In the genomic region with DNA sequence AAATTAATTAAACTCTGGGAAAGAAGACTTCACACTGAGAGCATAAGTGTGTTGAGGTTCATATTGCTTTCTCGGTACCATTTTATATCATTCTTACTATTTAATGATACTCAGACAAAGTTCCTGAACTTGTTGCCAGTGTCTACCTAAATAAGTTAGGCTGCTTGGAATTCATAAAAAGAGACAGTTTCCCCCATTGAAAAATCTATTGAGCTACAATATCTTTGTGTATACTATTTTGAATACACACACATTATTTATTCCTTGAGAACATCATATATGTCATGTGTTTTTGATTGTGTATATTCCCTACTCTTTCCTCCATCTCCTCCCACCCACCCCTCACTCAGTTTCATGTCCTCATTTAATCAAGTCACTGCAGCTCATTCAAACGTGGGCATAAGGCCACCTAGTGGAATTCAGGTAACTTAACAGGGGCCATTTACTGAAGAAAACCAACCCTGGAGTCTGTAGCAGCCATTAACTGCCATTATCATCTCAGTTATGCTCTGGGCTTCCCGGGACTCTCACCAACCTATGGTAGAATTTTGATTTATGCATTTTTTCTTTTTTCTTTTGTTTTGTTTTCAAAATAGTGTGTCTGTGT, we compare ENCODE assay signal across 8 mouse cellular contexts. TPM values are rescaled to one million over a fixed set of nuclear protein-coding genes. Genes with fewer than 3 reads are reported as not detected.
DNase-seq lines count a peak whose midpoint lies in the region; ATAC-seq and TF ChIP-seq lines count a peak whose summit lies in the region.

No protein-coding gene starts in this region.

- H3K36me3 ChIP-seq in G1E (replicated peaks), result no peaks in the 10 kb centered on the region
- no peaks in the 10 kb centered on the region for H3K36me3 ChIP-seq in heart, embryonic 16.5 days (ENCODE audit: control insufficient read depth, insufficient read depth)

- H3K4me1 ChIP-seq in G1E (ENCODE audit: insufficient read depth, low read depth, low read length), result peaks cover 14% of the 10 kb centered on the region
- H3K4me1 ChIP-seq in heart, embryonic 16.5 days (ENCODE audit: control insufficient read depth, insufficient read depth, low read length), result no peaks in the 10 kb centered on the region; the same call in 1 of the 2 replicates

- TF ChIP-seq CTCF in G1E (IDR thresholded peaks at IDR 0.05; ENCODE audit: low read depth, low read length), result no peak

- WGBS in heart, embryonic 16.5 days, result 42% methylated on average over 3 of the region's 3 CpGs

- peaks cover 4% of the 10 kb centered on the region; the same call in 1 of the 2 replicates for H3K27me3 ChIP-seq in G1E (ENCODE audit: insufficient read depth, low read length)
- H3K27me3 ChIP-seq in heart, embryonic 16.5 days (ENCODE audit: control insufficient read depth, insufficient read depth, low read length), result no peaks in the 10 kb centered on the region

- peak; percentile 86 for DNase-seq in heart, adult 11 months
- no peak for DNase-seq in heart, adult 9 months (ENCODE audit: low spot score in 2 of 2)
- peak; percentile 27 for DNase-seq in G1E (ENCODE audit: low spot score)
- DNase-seq in urinary bladder, postnatal 14 days (ENCODE audit: low spot score), result no peak
- DNase-seq in ovary, postnatal 36 days (ENCODE audit: low spot score), result no peak
- DNase-seq in gastrocnemius, adult 18-20 months (ENCODE audit: low spot score), result no peak

- H3K9me3 ChIP-seq in G1E (replicated peaks), result no peaks in the 10 kb centered on the region
- H3K9me3 ChIP-seq in heart, embryonic 16.5 days (replicated peaks; ENCODE audit: control insufficient read depth, low read length), result no peaks in the 10 kb centered on the region

- peak overlapping the region; percentile 57 for H3K4me2 ChIP-seq in heart, embryonic 16.5 days (ENCODE audit: low read depth, low read length)

- peak; percentile 51 for ATAC-seq in G1E (ENCODE audit: extremely low read depth, insufficient number of reproducible peaks, low FRiP score, poor library complexity, severe bottlenecking)
- ATAC-seq in heart, embryonic 16.5 days (replicated peaks; ENCODE audit: extremely low read depth, insufficient read depth, low FRiP score), result no peak
- ATAC-seq in megakaryocyte progenitor cell, adult 5-6 weeks (replicated peaks; ENCODE audit: poor library complexity), result peak; percentile 87

- H3K4me3 ChIP-seq in G1E (ENCODE audit: low read depth, low read length), result peak overlapping the region; percentile 42; the same call in 1 of the 2 replicates
- peak overlapping the region; percentile 45 for H3K4me3 ChIP-seq in heart, embryonic 16.5 days (ENCODE audit: low read length)

- peak overlapping the region; percentile 49; the same call in 1 of the 2 replicates for H3K27ac ChIP-seq in heart, embryonic 16.5 days (ENCODE audit: low read length)

- peak overlapping the region; percentile 57 for H3K9ac ChIP-seq in heart, embryonic 16.5 days (ENCODE audit: low read length)

RNA-seq across cellular contexts. Expression of a gene that starts 0.7 kb away (rescaled TPM):
- total RNA-seq in G1E (2014; fragmentation: Nextera tagmentation) (0.29 and 0.30 TPM in 2 replicates), G1E (2017) (0.46 and 0.87 TPM in 2 replicates)
- polyA plus RNA-seq in G1E (2012), result not detected in 2 replicates
- 2.5 and 4.7 TPM in 2 replicates for polyA plus RNA-seq in heart, embryonic 16.5 days (2015; fragmentation: Nextera tagmentation; extraction: Ambion mirVana)
- total RNA-seq in megakaryocyte progenitor cell, adult 5-6 weeks (2015), result 5.0 and 7.6 TPM in 2 replicates
- 9.1 and 9.8 TPM in 2 replicates for total RNA-seq in megakaryocyte progenitor cell, adult 5-6 weeks (2017)
- total RNA-seq in gastrocnemius, adult 18-20 months (2021), result 1 to 10 TPM; 2.4 to 5.7 TPM

RNA-seq across cellular contexts. Expression of a gene that starts 26.4 kb away (rescaled TPM):
- total RNA-seq in G1E (2014; fragmentation: Nextera tagmentation) (0.44 TPM in 1 of 2 replicates, not detected in the other), G1E (2017) (0.41 and 0.44 TPM in 2 replicates)
- polyA plus RNA-seq in G1E (2012), result not detected in 2 replicates
- polyA plus RNA-seq in heart, embryonic 16.5 days (2015; fragmentation: Nextera tagmentation; extraction: Ambion mirVana), result not detected in 2 replicates
- not detected in 2 replicates for total RNA-seq in megakaryocyte progenitor cell, adult 5-6 weeks (2015)
- not detected in 2 replicates for total RNA-seq in megakaryocyte progenitor cell, adult 5-6 weeks (2017)
- under 1 TPM in 1 of 2 experiments, not detected in 1; 0.19 TPM for total RNA-seq in gastrocnemius, adult 18-20 months (2021)

Comparison
In these comparisons a context has a peak if more than half of its experiments do, and no peak if none do; other contexts are left out.
1. DNase-seq: peak in heart, adult 11 months (single experiment) and G1E (single experiment); none in heart, adult 9 months (0 of 2), urinary bladder, postnatal 14 days (single experiment), ovary, postnatal 36 days (single experiment) and gastrocnemius, adult 18-20 months (single experiment).